In genomic region chr16:90966241-90966640, GRCm38 (mm10) we compare ENCODE assay signal across 14 mouse cellular contexts.
"Had no signal": no experiment of that assay in that cellular context is flagged by ENCODE, and none has a peak within 500 bp of the region (broad histone marks: within the 10 kb centered on the region; RNA-seq: fewer than 3 reads in every experiment).

No protein-coding gene starts in this region.

- H3K4me1 ChIP-seq: kidney, embryonic 15.5 days; limb, embryonic 13.5 days; midbrain, embryonic 12.5 days; neural tube, embryonic 15.5 days; stomach, embryonic 15.5 days had no signal

- H3K4me2 ChIP-seq: kidney, embryonic 15.5 days; limb, embryonic 13.5 days; midbrain, embryonic 12.5 days; neural tube, embryonic 15.5 days; stomach, embryonic 15.5 days had no signal

- H3K27me3 ChIP-seq: kidney, embryonic 15.5 days; limb, embryonic 13.5 days; megakaryocyte, embryonic 14.5 days; midbrain, embryonic 12.5 days; neural tube, embryonic 15.5 days; stomach, embryonic 15.5 days had no signal

- H3K27ac ChIP-seq: kidney, embryonic 15.5 days; limb, embryonic 13.5 days; midbrain, embryonic 12.5 days; neural tube, embryonic 15.5 days; stomach, embryonic 15.5 days had no signal

- H3K4me3 ChIP-seq: kidney, embryonic 15.5 days; limb, embryonic 13.5 days; megakaryocyte, embryonic 14.5 days; midbrain, embryonic 12.5 days; myocyte; neural tube, embryonic 15.5 days; stomach, embryonic 15.5 days had no signal

- ATAC-seq: intestine, embryonic 16.5 days had no signal

- DNase-seq: kidney, adult 2 months; kidney, postnatal 25 days; left cerebral cortex, postnatal 4 days; lung, postnatal 4 days; thymus, adult 2 months; thymus, postnatal 36 days had no signal

- H3K9me3 ChIP-seq: kidney, embryonic 15.5 days; limb, embryonic 13.5 days; megakaryocyte, embryonic 14.5 days; midbrain, embryonic 12.5 days; neural tube, embryonic 15.5 days; stomach, embryonic 15.5 days had no signal

- H3K9ac ChIP-seq: kidney, embryonic 15.5 days; limb, embryonic 13.5 days; midbrain, embryonic 12.5 days; neural tube, embryonic 15.5 days; stomach, embryonic 15.5 days had no signal
